Mouse (Mus musculus): ENCODE measurements around the gene Pola2. TPM values are rescaled to one million over a fixed set of nuclear protein-coding genes. Genes with fewer than 3 reads are reported as not detected.

Gene Pola2
- polyA plus RNA-seq, 1 experiment from 2014 or later = 91.9 TPM

DNA sequence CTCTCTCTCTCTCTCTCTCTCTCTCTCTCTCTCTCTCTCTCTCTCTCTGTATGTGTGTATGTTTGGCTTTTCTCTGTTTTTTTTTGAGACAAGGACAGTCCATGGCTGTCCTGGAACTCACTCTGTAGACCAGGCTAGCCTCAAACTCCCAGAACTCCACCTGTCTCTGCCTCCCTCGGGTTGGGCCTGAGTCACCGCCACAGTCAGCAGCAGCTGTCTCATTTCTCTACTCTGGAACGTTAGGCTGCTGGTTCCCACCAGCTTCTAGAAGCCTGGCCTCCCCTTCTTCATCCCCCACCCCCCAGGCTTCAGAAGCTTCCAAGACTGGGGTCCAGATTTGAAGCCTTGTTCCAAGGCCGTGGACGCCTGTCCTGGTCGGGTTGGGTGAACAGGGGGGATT is 25.6 kb upstream of the Pola2 start:
- no peak overlapping the region for H3K4me3 ChIP-seq (replicated peaks)
- no peaks in the 10 kb centered on the region for H3K9me3 ChIP-seq
- WGBS = 62% methylated on average over 6 of the region's 6 CpGs
- peaks cover 17% of the 10 kb centered on the region for H3K4me1 ChIP-seq (replicated peaks)
- no peaks in the 10 kb centered on the region for H3K36me3 ChIP-seq
- 0 out of 2 replicates have a peak overlapping the region, but pooled peaks have one; percentile 12 for H3K27ac ChIP-seq
- H3K27me3 ChIP-seq = no peaks in the 10 kb centered on the region
- H3K4me2 ChIP-seq = peak overlapping the region; percentile 43
- H3K9ac ChIP-seq (replicated peaks) = no peak overlapping the region
- no peak for ATAC-seq (ENCODE audit: insufficient number of reproducible peaks, insufficient read depth, low FRiP score, low TSS enrichment, low read depth)

DNA sequence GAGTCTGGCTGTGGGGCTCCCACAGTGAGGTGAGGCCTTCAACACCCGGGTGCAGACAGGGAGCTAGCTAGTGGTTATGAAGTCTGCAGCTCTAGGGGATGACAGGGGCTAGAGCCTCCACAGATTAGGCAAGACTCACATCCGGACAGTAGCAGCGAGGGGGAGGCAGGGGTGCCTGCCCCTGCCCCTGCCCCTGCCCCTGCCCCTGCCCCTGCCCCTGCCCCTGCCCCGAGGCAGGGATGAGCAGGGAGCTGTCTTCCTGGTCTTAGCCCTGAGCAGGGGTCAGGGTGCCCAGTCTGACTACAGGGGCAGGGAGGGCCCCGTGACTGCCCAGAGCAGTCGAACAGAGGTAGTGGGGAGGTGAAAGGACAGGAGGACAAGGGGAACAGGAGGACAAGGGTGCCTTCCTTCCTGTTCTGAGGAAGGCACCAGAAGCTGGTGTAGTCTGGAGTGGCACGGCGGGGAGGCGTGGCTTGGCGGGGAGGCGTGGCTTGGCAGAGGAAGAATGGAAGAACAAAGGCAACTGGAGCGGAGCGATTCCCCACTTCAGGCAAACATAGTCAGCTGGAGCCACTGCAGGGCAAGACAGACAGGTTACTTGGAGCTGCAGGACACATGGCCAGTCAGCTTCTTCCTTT is 24.9 kb upstream of the Pola2 start:
- peak overlapping the region; percentile 43 for H3K4me2 ChIP-seq
- 13% methylated on average over 13 of the region's 13 CpGs for WGBS
- 0 out of 2 replicates have a peak, but pooled peaks have one; percentile 19 for ATAC-seq (ENCODE audit: insufficient number of reproducible peaks, insufficient read depth, low FRiP score, low TSS enrichment, low read depth)

DNA sequence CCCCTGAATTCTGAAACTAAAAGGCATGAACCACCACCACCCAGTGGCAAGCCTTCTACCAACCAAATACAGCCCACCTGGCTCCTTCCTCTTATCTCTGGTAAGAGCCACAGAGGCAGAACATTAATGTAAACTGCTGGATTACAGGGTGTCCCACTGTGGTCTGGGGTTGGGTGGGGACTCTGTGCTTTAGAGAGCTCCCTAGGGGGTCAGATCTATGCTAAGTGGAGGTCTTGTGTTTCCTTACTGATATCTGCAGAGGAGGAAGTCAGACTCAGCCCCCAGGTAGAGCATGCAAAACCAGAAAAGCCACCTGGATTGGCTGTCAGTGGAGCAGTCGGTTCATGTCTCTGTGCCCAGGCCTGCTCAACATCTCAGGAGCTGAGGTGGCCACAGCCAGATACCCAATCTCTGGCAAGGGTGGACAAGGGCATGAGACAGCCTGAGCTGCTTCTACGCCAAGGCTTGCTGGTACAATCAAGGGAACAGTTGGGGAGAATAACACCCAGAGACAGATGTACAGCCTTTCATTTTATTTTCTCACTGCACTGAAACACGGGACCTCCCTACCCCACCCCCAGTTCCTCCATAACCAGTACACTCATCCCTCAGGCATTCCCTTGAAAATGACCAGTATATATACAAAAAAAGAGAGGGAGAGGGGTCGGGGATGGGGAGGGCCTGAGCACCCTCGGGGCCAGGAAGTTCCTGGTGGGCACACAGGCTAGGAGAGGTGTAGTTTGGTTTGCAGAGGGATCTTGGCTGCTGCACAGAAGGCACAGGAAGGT is 24.2 kb upstream of the Pola2 start:
- WGBS = 57% methylated on average over 5 of the region's 5 CpGs
- ATAC-seq (ENCODE audit: insufficient number of reproducible peaks, insufficient read depth, low FRiP score, low TSS enrichment, low read depth) = 0 out of 2 replicates have a peak, but pooled peaks have one; percentile 32
- H3K27me3 ChIP-seq = no peaks in the 10 kb centered on the region
- no peak overlapping the region for H3K4me3 ChIP-seq (replicated peaks)
- 0 out of 2 replicates have a peak overlapping the region, but pooled peaks have one; percentile 35 for H3K27ac ChIP-seq
- no peaks in the 10 kb centered on the region for H3K9me3 ChIP-seq
- 0 out of 2 replicates have a peak overlapping the region, but pooled peaks have one; percentile 43 for H3K4me2 ChIP-seq
- H3K36me3 ChIP-seq = no peaks in the 10 kb centered on the region
- no peak overlapping the region for H3K9ac ChIP-seq (replicated peaks)
- peaks cover 17% of the 10 kb centered on the region for H3K4me1 ChIP-seq (replicated peaks)

More for the DNA sequence above, 24.9 kb upstream of the Pola2 start:
- Histone ChIP-seq H3K27me3 (no peaks in the 10 kb centered on the region), H3K36me3 (no peaks in the 10 kb centered on the region), H3K9me3 (no peaks in the 10 kb centered on the region), H3K4me1 (replicated peaks) (peaks cover 17% of the 10 kb centered on the region), H3K27ac (0 out of 2 replicates have a peak overlapping the region, but pooled peaks have one; percentile 35), H3K4me3 (replicated peaks) (0 out of 2 replicates have a peak overlapping the region, but pooled peaks have one; percentile 4), H3K9ac (replicated peaks) (peak overlapping the region; percentile 52)

DNA sequence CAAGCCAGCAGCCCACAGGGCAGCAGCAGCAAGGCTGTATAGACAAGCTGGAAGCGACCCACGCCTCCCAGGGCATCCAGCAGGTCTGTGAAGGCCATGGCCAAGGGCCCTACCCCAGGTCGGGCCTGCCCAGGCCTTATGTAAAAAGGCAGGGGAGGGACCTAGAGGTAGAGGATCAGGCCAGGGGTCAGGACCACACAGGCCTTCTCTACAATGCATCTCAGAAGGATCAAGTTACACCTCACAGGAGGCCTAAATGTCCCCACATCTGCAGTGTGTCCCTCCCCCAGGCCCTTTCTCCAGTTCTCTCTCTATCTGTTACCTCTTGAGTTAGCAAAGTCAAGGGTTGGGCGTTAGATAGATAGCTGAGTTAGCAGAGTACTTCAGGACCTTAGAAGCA is 22.0 kb upstream of the Pola2 start, which contains the start of gene Slc22a20:
Gene Slc22a20, minus strand, starts transcription at position 101 of the 400 bp plus-strand sequence.
- no peak for ATAC-seq (ENCODE audit: insufficient number of reproducible peaks, insufficient read depth, low FRiP score, low TSS enrichment, low read depth)
- Histone ChIP-seq H3K9me3 (no peaks in the 10 kb centered on the region), H3K27ac (no peak within 1 kb of the TSS), H3K4me2 (no peak within 1 kb of the TSS), H3K4me1 (replicated peaks) (peaks cover 17% of the 10 kb centered on the region), H3K9ac (replicated peaks) (no peak within 1 kb of the TSS), H3K27me3 (no peaks in the 10 kb centered on the region; the same call in 1 of the 2 replicates), H3K36me3 (no peaks in the 10 kb centered on the region), H3K4me3 (replicated peaks) (no peak within 1 kb of the TSS)
- WGBS = 39% methylated on average over 4 of the region's 4 CpGs

DNA sequence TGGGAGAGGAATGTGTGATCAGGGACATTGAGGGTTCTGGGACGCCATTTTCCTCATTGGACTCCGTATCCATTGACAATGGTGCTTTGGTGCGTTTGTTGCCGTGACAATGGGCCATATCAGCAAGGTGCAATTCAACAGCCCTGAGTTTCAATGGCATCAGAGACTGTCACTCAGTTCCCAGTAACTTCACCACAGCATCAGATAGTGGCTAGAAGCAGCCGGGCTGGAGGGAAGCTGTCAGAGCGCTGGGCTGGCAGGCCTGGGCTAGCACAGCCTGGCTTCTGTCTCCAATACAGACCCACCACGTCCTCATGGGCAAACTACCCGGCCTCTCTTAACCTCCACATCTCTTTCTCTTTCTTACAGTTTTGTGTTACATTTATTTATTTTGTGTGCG is 16.5 kb upstream of the Pola2 start:
- Histone ChIP-seq H3K27me3 (no peaks in the 10 kb centered on the region; the same call in 1 of the 2 replicates), H3K9me3 (no peaks in the 10 kb centered on the region), H3K9ac (replicated peaks) (no peak overlapping the region), H3K27ac (no peak overlapping the region), H3K36me3 (no peaks in the 10 kb centered on the region), H3K4me2 (no peak overlapping the region), H3K4me3 (replicated peaks) (no peak overlapping the region), H3K4me1 (replicated peaks) (0 out of 2 replicates have a peak, but pooled peaks cover 4% of the 10 kb centered on the region)
- no peak for ATAC-seq (ENCODE audit: insufficient number of reproducible peaks, insufficient read depth, low FRiP score, low TSS enrichment, low read depth)
- 83% methylated on average over 9 of the region's 9 CpGs for WGBS

DNA sequence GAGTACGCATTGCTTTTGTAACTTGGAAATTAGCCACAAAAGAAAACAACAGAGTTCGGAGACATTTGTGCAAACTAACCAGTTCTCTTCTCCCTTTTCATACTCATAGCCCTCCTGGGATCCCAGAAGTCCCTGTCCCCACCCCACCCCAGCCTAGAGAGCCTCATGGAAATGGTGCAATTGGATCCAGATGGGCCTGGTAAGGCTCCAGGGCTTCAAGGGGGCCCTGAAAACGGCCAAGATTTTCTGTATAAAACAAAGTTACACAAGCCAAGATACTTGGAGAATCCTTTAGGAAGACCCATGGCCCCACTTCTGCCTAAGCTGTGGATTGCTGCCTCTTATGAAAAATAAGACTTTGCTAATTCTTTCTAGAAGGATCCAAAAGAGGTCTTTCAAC is 13.7 kb upstream of the Pola2 start:
- no peak overlapping the region for H3K27ac ChIP-seq
- no peak overlapping the region for H3K4me2 ChIP-seq
- no peaks in the 10 kb centered on the region for H3K36me3 ChIP-seq
- no peak overlapping the region for H3K9ac ChIP-seq (replicated peaks)
- H3K4me1 ChIP-seq (replicated peaks) = 0 out of 2 replicates have a peak, but pooled peaks cover 4% of the 10 kb centered on the region
- ATAC-seq (ENCODE audit: insufficient number of reproducible peaks, insufficient read depth, low FRiP score, low TSS enrichment, low read depth) = no peak
- no peaks in the 10 kb centered on the region for H3K9me3 ChIP-seq
- WGBS = 65% methylated on average over 3 of the region's 3 CpGs
- no peaks in the 10 kb centered on the region; the same call in 1 of the 2 replicates for H3K27me3 ChIP-seq
- no peak overlapping the region for H3K4me3 ChIP-seq (replicated peaks)

DNA sequence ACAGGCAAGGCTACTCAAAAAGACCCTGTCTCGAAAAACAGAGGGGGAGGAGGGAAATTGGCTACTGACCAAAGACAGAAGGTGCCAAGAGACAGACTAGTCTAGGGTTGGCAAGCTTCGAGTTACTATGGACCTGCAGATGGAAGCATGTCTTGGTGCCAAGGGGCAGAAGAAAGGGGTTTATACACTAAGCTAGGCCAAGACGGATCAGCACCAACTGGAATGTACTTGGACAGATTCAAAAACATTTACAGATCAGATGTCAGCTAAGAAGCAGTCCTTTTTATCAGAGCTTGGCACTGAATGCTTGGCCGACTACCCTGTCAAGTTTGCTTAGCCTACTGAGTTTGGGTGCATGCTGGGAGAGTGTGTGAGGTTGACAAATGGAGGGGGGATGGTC is 11.7 kb upstream of the Pola2 start:
- H3K4me3 ChIP-seq (replicated peaks) = no peak overlapping the region
- H3K4me2 ChIP-seq = no peak overlapping the region
- H3K27ac ChIP-seq = no peak overlapping the region
- H3K36me3 ChIP-seq = no peaks in the 10 kb centered on the region
- H3K9ac ChIP-seq (replicated peaks) = no peak overlapping the region
- no peak for ATAC-seq (ENCODE audit: insufficient number of reproducible peaks, insufficient read depth, low FRiP score, low TSS enrichment, low read depth)
- H3K9me3 ChIP-seq = no peaks in the 10 kb centered on the region
- 0 out of 2 replicates have a peak, but pooled peaks cover 4% of the 10 kb centered on the region for H3K4me1 ChIP-seq (replicated peaks)
- no peaks in the 10 kb centered on the region for H3K27me3 ChIP-seq
- WGBS = 71% methylated on average over 4 of the region's 4 CpGs

DNA sequence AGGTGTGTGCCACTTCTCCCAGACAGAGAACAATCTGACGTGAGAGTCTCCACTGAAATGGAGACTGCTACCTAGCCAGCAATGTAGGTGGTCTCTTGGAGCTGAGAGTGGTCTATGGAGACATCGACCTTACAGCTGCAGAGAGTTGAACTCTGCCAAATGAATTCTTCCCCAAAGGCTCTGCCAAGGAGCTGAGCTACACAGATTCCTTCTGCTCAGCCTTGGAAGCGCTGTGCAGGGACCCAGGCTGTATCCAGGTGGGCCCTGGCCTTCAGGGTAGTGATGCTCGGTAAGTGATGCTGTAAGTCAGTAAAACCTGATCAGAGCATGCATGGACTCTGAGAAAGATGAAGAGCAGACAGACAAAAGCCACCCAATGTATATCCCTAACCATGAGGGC is 11.1 kb upstream of the Pola2 start:
- WGBS = 78% methylated on average over 4 of the region's 4 CpGs
- no peak overlapping the region for H3K9ac ChIP-seq (replicated peaks)
- H3K27ac ChIP-seq = no peak overlapping the region
- H3K36me3 ChIP-seq = no peaks in the 10 kb centered on the region
- H3K27me3 ChIP-seq = no peaks in the 10 kb centered on the region
- ATAC-seq (ENCODE audit: insufficient number of reproducible peaks, insufficient read depth, low FRiP score, low TSS enrichment, low read depth) = no peak
- no peaks in the 10 kb centered on the region for H3K9me3 ChIP-seq
- H3K4me1 ChIP-seq (replicated peaks) = 0 out of 2 replicates have a peak, but pooled peaks cover 4% of the 10 kb centered on the region
- H3K4me3 ChIP-seq (replicated peaks) = no peak overlapping the region
- H3K4me2 ChIP-seq = no peak overlapping the region

DNA sequence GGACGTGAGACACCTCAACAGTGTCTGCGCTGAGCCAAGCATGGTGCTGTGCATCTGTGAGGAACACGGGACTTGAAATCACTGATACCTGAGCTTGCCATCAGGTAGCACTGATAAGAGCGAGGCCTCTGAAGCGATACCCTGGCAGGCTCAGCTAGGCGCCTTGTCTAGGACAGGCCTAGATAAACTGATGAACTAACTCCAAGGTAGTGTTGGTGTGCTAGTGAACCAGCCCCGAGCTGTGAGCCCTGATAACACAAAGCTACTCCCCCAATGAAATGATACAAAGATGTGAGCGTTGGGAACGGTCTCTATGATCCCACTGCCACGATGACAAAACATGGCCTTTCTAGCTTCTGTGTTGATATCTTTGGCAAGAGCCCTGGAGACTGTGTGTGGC is 3.7 kb upstream of the Pola2 start:
- peaks cover 16% of the 10 kb centered on the region for H3K4me1 ChIP-seq (replicated peaks)
- H3K27ac ChIP-seq = no peak overlapping the region
- WGBS = 90% methylated on average over 10 of the region's 10 CpGs
- no peaks in the 10 kb centered on the region for H3K36me3 ChIP-seq
- no peaks in the 10 kb centered on the region for H3K9me3 ChIP-seq
- ATAC-seq (ENCODE audit: insufficient number of reproducible peaks, insufficient read depth, low FRiP score, low TSS enrichment, low read depth) = no peak
- no peaks in the 10 kb centered on the region for H3K27me3 ChIP-seq
- H3K4me3 ChIP-seq (replicated peaks) = no peak overlapping the region
- H3K4me2 ChIP-seq = no peak overlapping the region
- H3K9ac ChIP-seq (replicated peaks) = no peak overlapping the region

DNA sequence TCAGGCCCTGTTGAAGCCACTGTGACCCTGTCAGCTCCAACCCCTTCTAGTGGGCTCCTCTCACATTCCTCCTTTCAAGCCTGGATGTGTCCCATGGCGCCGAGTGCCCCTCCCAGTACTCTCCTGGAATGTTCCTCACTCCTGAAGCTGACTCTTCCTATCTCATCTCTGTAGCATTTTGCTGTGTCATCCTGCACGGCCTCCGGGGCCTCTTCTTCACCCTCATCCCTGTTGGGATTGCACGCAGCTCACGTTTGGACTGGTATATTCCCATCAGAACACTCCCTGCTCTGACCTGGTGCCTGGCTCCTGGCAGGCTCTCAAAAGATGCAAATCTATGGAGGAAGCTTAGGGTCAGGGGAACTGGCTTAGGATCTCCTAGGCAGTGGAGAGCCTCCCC is 2.8 kb upstream of the Pola2 start:
- Histone ChIP-seq H3K4me2 (no peak overlapping the region), H3K27me3 (no peaks in the 10 kb centered on the region), H3K4me1 (replicated peaks) (peaks cover 23% of the 10 kb centered on the region), H3K9me3 (no peaks in the 10 kb centered on the region), H3K27ac (no peak overlapping the region), H3K36me3 (peaks cover under 1% of the 10 kb centered on the region; the same call in 1 of the 2 replicates), H3K9ac (replicated peaks) (no peak overlapping the region), H3K4me3 (replicated peaks) (no peak overlapping the region)
- WGBS = 71% methylated on average over 6 of the region's 6 CpGs
- ATAC-seq (ENCODE audit: insufficient number of reproducible peaks, insufficient read depth, low FRiP score, low TSS enrichment, low read depth) = no peak

DNA sequence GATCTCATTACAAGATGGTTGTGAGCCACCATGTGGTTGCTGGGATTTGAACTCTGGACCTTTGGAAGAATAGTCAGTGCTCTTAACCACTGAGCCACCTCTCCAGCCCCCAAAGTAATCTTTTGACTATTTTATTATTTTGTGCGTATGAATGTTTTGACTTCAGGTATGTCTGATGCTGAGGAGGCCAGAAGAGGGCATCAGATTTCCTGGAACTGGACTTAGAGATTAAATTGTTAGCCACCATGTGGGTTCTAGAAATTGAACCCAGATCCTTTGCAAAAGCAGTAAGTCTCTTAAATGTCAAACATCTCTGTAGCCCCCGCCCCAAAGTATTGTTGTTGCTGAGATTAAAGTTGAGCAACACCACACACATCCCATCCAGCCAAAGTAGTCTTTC is 1.9 kb upstream of the Pola2 start:
- Histone ChIP-seq H3K27me3 (no peaks in the 10 kb centered on the region), H3K9me3 (no peaks in the 10 kb centered on the region), H3K4me1 (replicated peaks) (peaks cover 32% of the 10 kb centered on the region), H3K4me3 (replicated peaks) (no peak overlapping the region), H3K9ac (replicated peaks) (no peak overlapping the region), H3K27ac (no peak overlapping the region), H3K36me3 (peaks cover 10% of the 10 kb centered on the region), H3K4me2 (no peak overlapping the region)
- WGBS = 85% methylated on average over 2 of the region's 2 CpGs
- no peak for ATAC-seq (ENCODE audit: insufficient number of reproducible peaks, insufficient read depth, low FRiP score, low TSS enrichment, low read depth)

Data from limb, embryonic 12.5 days (tissue).